Mouse (Mus musculus) myocyte (in vitro differentiated cells): ENCODE results near the gene Kremen1.

ENCODE experiments used
- E2F4 ChIP-seq: IDR thresholded peaks from one replicate; pipeline ENCODE4 v1.6.1; 2011; ENCODE audit warnings: mild to moderate bottlenecking, control low read depth, moderate library complexity; ENCODE audit not compliant: insufficient read depth
- MAX ChIP-seq: IDR thresholded peaks from one replicate; pipeline ENCODE4 v1.6.1; 2011; ENCODE audit warnings: low read depth, mild to moderate bottlenecking, control low read depth
- MYOD1 ChIP-seq, 3 experiments: IDR thresholded peaks; one replicate each; pipeline ENCODE4 v1.6.1; 2011; ENCODE audit warnings: control low read depth in 2 of 3, low read depth in 2 of 3, mild to moderate bottlenecking in 2 of 3, moderate library complexity in 1 of 3; ENCODE audit not compliant: insufficient read length in 2 of 3, control insufficient read depth in 1 of 3
- MYOG ChIP-seq, 3 experiments: IDR thresholded peaks; one replicate each; pipeline ENCODE4 v1.6.1; 2011; ENCODE audit warnings: control low read depth in 2 of 3, low read depth in 2 of 3, mild to moderate bottlenecking in 2 of 3; ENCODE audit not compliant: insufficient read length in 2 of 3, control insufficient read depth in 1 of 3, insufficient read depth in 1 of 3
- POLR2A ChIP-seq: IDR thresholded peaks from one replicate; pipeline ENCODE4 v1.6.1; 2011; ENCODE audit warnings: low read depth, mild to moderate bottlenecking, control low read depth, moderate library complexity; ENCODE audit not compliant: insufficient read length
- POLR2AphosphoS2 ChIP-seq: IDR thresholded peaks from one replicate; pipeline ENCODE4 v1.6.1; 2011; ENCODE audit warnings: low read depth, control low read depth; ENCODE audit not compliant: insufficient read length
- TCF12 ChIP-seq: IDR thresholded peaks from one replicate; pipeline ENCODE4 v1.6.1; 2011; ENCODE audit warnings: mild to moderate bottlenecking, control low read depth; ENCODE audit not compliant: poor library complexity, insufficient read depth, severe bottlenecking
- USF1 ChIP-seq: IDR thresholded peaks from one replicate; pipeline ENCODE4 v1.6.1; 2011; ENCODE audit warnings: low read depth, mild to moderate bottlenecking, control low read depth, moderate library complexity

- no peak for TF ChIP-seq E2F4
- no peak for TF ChIP-seq MYOG (IDR thresholded peaks at IDR 0.05; ENCODE audit: control insufficient read depth in 1 of 3, insufficient read depth in 1 of 3, insufficient read length in 2 of 3, low read depth in 2 of 3)
- TF ChIP-seq TCF12: no peak
- TF ChIP-seq MAX: no peak
- no peak for TF ChIP-seq USF1
- no peak for TF ChIP-seq POLR2A
- TF ChIP-seq POLR2AphosphoS2: no peak
- no peak for TF ChIP-seq MYOD1 (IDR thresholded peaks at IDR 0.05; ENCODE audit: control insufficient read depth in 1 of 3, insufficient read length in 2 of 3, low read depth in 2 of 3)
These were observed 5.8 kb downstream of the Kremen1 start for GRCm38 (mm10) chr11:5255509-5256014.
